Mouse (Mus musculus) common myeloid progenitor, adult 5-6 weeks (primary cell): ENCODE data around the gene Clstn2. TPM values are rescaled to one million over a fixed set of nuclear protein-coding genes. Genes with fewer than 3 reads are reported as not detected.

Experiments used
- ATAC-seq: replicated peaks from 2 replicates; pipeline ENCODE4 v1.8.0; 2016; ENCODE audit warnings: low read depth, mild to moderate bottlenecking, moderate TSS enrichment, inconsistent platforms; ENCODE audit not compliant: poor library complexity, severe bottlenecking
- total RNA-seq: library from RNA; stranded (forward); fragments of 200-1000, 187-1606 nt; gene quantifications from 2 replicates; pipeline ENCODE4 v1.2.3, GENCODE M21; 2017

The Clstn2 gene
- total RNA-seq, 1 experiment from 2014 or later: not detected

DNA sequence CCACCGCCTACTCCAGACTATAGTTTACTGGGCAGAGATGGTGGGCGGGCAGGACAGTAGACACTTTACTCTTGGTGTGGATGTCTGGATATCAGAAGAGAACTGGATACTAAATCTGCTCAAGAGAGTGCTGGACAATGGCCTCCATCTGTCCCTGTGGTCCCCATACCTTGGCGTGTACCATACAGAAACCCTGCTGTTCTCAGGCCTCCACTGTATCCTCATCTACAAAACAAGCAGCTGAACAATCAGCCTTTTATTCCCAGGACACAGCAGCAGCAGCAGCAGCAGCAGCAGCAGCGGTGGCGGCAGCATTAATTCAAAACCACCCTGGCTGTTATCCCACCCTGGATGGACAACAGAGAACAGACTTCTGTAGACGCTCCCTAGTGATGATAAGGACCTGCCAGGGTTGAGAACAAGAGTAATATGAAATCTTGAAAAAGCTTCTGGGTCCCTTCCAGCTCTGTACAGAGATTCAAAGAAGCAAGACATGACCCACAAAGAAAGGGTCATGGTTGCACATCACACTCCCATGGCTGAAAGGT is 404.5 kb downstream of the Clstn2 start:
- ATAC-seq: no peak

DNA sequence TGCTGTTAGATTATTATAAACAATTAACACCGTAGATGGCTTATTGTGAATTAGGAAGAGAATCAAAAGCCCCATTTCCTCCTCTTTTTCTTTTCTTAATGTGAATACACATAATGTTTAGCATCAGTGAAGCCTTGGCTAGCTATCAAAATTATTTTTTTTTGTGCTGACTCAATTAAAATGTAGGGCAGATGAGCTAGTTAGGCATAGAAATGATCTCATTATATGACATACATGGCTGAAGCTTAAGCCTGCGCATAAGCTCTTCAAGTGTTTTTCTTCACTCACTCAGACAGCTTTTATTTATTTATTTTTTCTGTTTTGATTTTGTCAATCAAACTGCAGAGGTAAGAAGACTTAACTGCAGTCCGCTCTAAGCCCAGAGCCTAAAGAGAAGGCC is 405.1 kb downstream of the Clstn2 start:
- ATAC-seq: no peak

- ATAC-seq: no peak
Observed at GRCm38 (mm10) chr9:97610566-97610965, 422.4 kb downstream of the Clstn2 start.

GRCm38 (mm10) chr9:97603729-97604128 is 429.3 kb downstream of the Clstn2 start:
- ATAC-seq: no peak

DNA sequence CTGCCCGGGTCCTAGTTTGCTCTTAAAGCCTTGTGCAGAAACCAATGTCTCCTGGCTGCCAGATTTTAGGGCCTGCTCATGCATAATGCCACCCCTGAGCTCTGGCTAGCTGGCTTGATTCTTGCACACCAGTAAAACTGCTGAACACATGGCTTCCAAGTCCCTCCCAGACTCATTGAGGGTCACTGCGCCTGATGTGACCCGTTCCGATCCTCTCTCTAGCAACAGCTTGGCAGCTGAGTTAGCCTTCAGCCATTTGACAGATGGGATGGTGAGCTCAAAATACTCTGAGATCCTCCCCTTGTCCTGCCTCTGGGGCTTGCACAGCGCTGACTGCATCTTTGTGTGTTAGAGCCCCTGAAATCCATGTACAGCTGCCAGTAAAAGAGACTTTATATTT is 430.5 kb downstream of the Clstn2 start:
- no peak for ATAC-seq

GRCm38 (mm10) chr9:97599006-97599405 is 434.0 kb downstream of the Clstn2 start:
- ATAC-seq: no peak

GRCm38 (mm10) chr9:97590712-97591111 is 442.3 kb downstream of the Clstn2 start:
- no peak for ATAC-seq

GRCm38 (mm10) chr9:97570881-97571280 is 462.1 kb downstream of the Clstn2 start:
- ATAC-seq: no peak

GRCm38 (mm10) chr9:97563121-97563520 is 469.9 kb downstream of the Clstn2 start:
- no peak for ATAC-seq

- no peak for ATAC-seq
Observed at GRCm38 (mm10) chr9:97544359-97544758, 488.6 kb downstream of the Clstn2 start.

- no peak for ATAC-seq
Observed at GRCm38 (mm10) chr9:97541419-97541818, 491.6 kb downstream of the Clstn2 start.

DNA sequence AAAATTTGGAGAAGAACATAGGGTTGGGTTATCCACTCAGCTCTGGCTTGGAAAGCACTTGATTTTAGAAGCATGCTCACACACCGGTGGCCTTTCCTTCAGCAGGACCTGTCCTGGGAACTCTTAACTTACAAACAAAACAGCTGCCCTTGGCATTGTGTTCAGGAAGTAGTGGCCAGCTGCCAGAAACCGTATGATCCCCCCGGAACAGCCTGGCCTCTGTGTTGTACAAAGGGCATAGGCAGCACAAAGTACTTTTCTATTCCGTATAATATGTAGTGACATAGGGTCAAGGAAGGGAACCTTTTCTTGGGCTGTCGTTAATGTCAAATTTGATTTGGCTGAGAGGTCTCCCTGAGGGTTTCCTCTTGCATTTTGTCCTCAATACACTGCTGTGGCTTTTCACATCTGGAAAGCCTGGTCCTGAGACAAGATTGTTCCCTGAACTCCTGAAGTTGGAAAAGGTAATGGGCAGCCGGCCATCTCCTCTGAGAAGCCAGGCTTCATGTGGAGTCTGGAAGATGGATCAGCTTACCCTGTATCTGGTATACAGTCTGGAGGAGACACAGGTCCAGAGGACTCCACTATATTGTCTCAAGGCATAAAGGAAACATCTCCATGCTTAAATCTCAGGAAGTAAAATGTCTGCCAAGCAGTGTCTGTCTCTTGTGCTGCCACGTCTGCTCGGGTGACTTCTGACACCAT is 494.8 kb downstream of the Clstn2 start:
- ATAC-seq: no peak

DNA sequence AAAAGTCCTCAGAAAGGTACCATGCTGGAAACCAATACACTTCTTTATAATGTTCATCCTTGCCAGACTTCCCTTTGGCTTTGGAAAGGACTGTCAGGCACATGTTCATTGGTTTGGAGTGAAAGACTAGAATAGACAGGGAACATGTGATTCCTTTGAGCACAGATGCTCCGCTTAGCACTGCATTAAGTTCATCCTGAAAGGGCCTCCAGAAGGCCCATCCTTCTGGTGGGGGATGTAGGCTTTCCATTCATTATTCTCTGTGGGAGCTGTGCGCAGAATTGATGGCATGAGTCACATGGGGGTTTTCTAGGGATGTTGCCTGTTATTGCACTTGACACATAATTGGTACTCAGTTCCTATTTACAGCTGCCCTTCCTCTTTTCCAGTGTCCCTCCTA is 498.8 kb downstream of the Clstn2 start:
- ATAC-seq: no peak

GRCm38 (mm10) chr9:97533306-97533705 is 499.7 kb downstream of the Clstn2 start:
- no peak for ATAC-seq

GRCm38 (mm10) chr9:97532536-97532935 is 500.4 kb downstream of the Clstn2 start:
- ATAC-seq: no peak

DNA sequence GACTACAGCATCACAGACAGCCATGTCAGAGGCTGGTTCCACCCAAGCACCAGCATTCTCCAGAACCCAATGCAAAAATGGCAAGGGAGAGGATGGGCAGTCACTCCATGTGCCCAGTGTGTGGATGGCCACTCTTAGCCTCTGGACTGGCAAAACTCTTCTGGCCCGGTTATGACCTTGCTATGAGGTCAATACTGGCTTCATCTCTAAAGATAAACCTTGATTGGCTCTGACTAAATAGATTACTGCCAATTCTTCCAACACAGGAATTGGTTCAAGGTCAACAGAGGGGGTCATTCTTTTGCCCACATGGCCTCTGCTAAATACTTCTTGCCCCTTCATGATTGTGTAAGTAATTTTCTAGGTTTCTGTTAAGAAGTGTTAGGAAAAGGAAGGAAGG is 505.1 kb downstream of the Clstn2 start:
- no peak for ATAC-seq

DNA sequence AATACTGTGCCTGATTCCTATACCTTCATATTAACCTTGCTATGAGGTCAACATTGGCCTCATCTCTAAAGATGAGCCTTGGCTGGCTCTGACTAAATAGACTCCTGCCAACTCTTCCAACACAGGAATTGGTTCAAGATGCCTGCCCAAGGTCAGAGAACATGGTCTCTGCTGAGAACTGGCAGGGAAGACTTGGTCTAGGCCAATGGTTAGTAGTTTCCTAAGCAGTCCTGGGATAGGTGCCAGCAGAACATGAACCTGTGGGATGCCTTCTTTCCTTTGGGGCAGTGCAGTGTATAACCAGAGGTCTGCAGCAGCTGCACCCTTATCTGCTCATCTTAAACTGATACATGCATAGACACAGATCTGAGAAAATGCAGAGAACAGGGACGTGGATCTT is 505.7 kb downstream of the Clstn2 start:
- ATAC-seq: no peak

- ATAC-seq: no peak
Observed at GRCm38 (mm10) chr9:97525563-97525962, 507.4 kb downstream of the Clstn2 start.

DNA sequence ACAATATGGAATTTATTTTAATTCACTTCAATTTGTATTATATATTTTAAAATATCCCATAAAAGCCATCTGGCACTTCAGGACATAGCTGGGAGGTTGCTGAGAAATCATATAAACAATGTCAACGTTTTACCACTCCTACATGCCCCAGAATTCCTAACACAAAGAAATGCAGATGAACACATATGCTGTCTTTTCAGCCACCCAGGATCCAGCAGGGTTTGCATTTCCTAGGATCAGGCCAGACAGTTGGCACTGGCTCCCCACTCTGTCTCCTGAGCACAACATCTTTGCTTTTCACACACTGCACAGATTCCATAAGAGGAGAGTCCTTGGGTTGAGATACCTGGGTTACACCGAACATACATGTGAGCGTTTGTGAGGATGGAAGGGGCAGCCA is 508.1 kb downstream of the Clstn2 start:
- no peak for ATAC-seq

DNA sequence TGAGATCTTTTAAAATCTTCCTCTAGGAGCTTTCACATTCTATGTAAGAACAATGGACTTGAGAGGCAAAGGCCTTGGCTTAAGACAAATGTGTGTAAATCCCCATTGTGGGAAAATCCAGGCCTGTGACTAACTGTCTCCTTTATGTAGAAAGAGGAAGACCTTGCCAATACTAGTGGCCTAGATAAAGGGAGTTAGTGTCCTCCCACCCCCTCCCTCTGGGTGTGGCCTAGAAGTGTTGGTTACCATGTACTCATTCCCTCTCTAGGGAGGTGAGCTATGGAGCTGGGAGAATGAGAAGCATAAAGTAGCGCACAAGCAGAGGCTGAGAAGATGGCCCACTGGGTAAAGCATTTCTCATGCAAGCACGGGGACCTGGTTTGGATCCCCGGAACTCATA is 512.2 kb downstream of the Clstn2 start:
- ATAC-seq: no peak

DNA sequence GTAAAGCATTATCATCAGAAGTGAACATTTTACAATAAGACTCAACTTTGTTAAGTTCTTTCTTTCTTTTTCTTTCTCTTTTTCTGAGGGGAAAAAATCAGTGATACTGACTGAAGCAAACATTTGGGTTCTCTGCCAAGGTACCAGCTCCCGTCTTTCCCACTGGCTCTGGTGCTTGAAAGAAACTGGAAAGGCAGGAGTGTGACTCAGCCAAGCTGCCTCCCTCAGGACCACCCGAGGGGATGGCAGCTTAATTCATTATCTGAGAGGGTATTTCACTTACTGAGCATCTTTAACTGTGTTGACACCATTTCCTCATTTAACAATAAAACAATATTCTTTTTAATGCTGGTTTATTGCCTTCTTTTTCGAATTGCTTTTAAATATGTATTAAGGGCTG is 516.0 kb downstream of the Clstn2 start:
- ATAC-seq: no peak

GRCm38 (mm10) chr9:97514639-97515038 is 518.3 kb downstream of the Clstn2 start:
- ATAC-seq: no peak
